33 mouse cellular contexts compared by ENCODE assay signal in the genomic region with DNA sequence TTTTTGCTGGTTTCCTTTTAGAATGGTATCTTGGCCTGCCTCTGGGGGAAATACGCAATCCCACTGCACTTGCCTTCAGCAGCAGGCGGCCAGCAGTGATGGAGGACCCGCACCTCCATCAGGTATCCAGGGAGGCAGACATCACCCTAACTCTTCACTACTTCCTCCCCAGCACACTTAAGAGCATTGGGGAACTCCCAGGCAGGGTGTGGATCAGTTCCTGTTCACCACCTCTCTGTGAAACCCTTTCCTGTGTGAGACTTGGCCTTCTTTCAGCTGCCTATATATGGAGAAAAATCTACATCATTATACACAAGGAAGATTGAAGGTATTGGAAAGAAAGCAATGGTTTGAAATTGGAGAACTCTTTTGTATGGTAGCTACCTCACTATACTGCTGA. TPM values are rescaled to one million over a fixed set of nuclear protein-coding genes. Genes with fewer than 3 reads are reported as not detected.
A peak's percentile ranks its signal among the peaks of the same experiment; 100 is the strongest.
DNase-seq lines count a peak whose midpoint lies in the region; ATAC-seq and TF ChIP-seq lines count a peak whose summit lies in the region.
"Had no signal": no experiment of that assay in that cellular context is flagged by ENCODE, and none has a peak within 500 bp of the region (broad histone marks: within the 10 kb centered on the region; RNA-seq: fewer than 3 reads in every experiment).

No protein-coding gene starts in this region.

- H3K36me3 ChIP-seq in stomach, postnatal 0 days (ENCODE audit: control insufficient read depth, insufficient read depth, low read length), result no peaks in the 10 kb centered on the region
- H3K36me3 ChIP-seq in heart, adult 2 months (ENCODE audit: control insufficient read depth, insufficient read depth, low read length), result no peaks in the 10 kb centered on the region
- H3K36me3 ChIP-seq: heart, embryonic 10.5 days; hindbrain, embryonic 10.5 days; limb, embryonic 15.5 days; liver, embryonic 15.5 days; neural tube, embryonic 13.5 days had no signal

- no peaks in the 10 kb centered on the region for H3K9me3 ChIP-seq in stomach, postnatal 0 days (ENCODE audit: control insufficient read depth, low read length)
- H3K9me3 ChIP-seq: forebrain, embryonic 13.5 days; heart, embryonic 10.5 days; hindbrain, embryonic 10.5 days; limb, embryonic 15.5 days; liver, embryonic 15.5 days; neural tube, embryonic 13.5 days had no signal

- TF ChIP-seq POLR2A in heart, adult 2 months (IDR thresholded peaks at IDR 0.05; ENCODE audit: insufficient read depth, low read depth, low read length), result no peak

- DNase-seq in spleen, postnatal 36 days (ENCODE audit: low spot score in 2 of 2), result peak; percentile 54 to 59
- no peak for DNase-seq in spleen, postnatal 14 days (ENCODE audit: low spot score in 2 of 2)
- DNase-seq in T-cell, adult 2 months (ENCODE audit: low spot score), result peak; percentile 19
- DNase-seq in stomach, postnatal 0 days (ENCODE audit: low spot score), result no peak
- no peak for DNase-seq in adrenal gland, adult 8-10 months
- DNase-seq in heart, adult 2 months, result no peak
- DNase-seq: adrenal gland, postnatal 14 days; cerebellum, adult 8-10 months; cerebellum, postnatal 36 days; kidney, adult 2 months; left cerebral cortex, postnatal 4 days; lung, postnatal 10 days; midbrain, embryonic 14.5 days had no signal

- 89% methylated on average over 3 of the region's 3 CpGs for WGBS in stomach, postnatal 0 days
- 71% methylated on average over 3 of the region's 3 CpGs for WGBS in heart, adult 2 months

- no peak overlapping the region for H3K4me3 ChIP-seq in stomach, postnatal 0 days (ENCODE audit: low read depth, low read length)
- no peak overlapping the region for H3K4me3 ChIP-seq in heart, adult 2 months
- H3K4me3 ChIP-seq: forebrain, embryonic 13.5 days; heart, embryonic 10.5 days; hindbrain, embryonic 10.5 days; limb, embryonic 15.5 days; liver, embryonic 15.5 days; megakaryocyte, embryonic 14.5 days; neural tube, embryonic 13.5 days had no signal

- H3K9ac ChIP-seq in stomach, postnatal 0 days (ENCODE audit: low read length), result no peak overlapping the region
- H3K9ac ChIP-seq in heart, adult 2 months (ENCODE audit: low read depth, low read length), result no peak overlapping the region
- H3K9ac ChIP-seq: forebrain, embryonic 13.5 days; limb, embryonic 15.5 days; liver, embryonic 15.5 days; neural tube, embryonic 13.5 days had no signal

- no peaks in the 10 kb centered on the region for H3K4me1 ChIP-seq in stomach, postnatal 0 days (replicated peaks; ENCODE audit: control insufficient read depth, insufficient read depth)
- H3K4me1 ChIP-seq in heart, adult 2 months (ENCODE audit: control insufficient read depth, insufficient read depth, low read length), result no peaks in the 10 kb centered on the region; the same call in none of the 2 replicates
- H3K4me1 ChIP-seq: forebrain, embryonic 13.5 days; heart, embryonic 10.5 days; hindbrain, embryonic 10.5 days; limb, embryonic 15.5 days; megakaryocyte, embryonic 14.5 days; neural tube, embryonic 13.5 days had no signal

- TF ChIP-seq EP300 in stomach, postnatal 0 days (optimal IDR thresholded peaks at IDR 0.05), result no peak
- TF ChIP-seq EP300 in heart, adult 2 months (IDR thresholded peaks at IDR 0.05; ENCODE audit: insufficient read depth, low read depth, low read length), result no peak

- intact Hi-C loops in heart, adult 2 months (cut with DNase I), result no loop called here

- no peak overlapping the region for H3K27ac ChIP-seq in stomach, postnatal 0 days (replicated peaks)
- H3K27ac ChIP-seq in heart, adult 2 months, result no peak overlapping the region
- H3K27ac ChIP-seq: forebrain, embryonic 13.5 days; heart, embryonic 10.5 days; hindbrain, embryonic 10.5 days; hindbrain, postnatal 0 days; kidney, postnatal 0 days; limb, embryonic 15.5 days; liver, embryonic 15.5 days; neural tube, embryonic 13.5 days had no signal

- TF ChIP-seq CTCF in stomach, postnatal 0 days (IDR thresholded peaks at IDR 0.05; ENCODE audit: low read depth), result no peak
- TF ChIP-seq CTCF in heart, adult 2 months (IDR thresholded peaks at IDR 0.05), result no peak

- no peaks in the 10 kb centered on the region for H3K27me3 ChIP-seq in stomach, postnatal 0 days (ENCODE audit: control insufficient read depth, insufficient read depth, low read length)
- no peaks in the 10 kb centered on the region for H3K27me3 ChIP-seq in heart, adult 2 months (ENCODE audit: control insufficient read depth, insufficient read depth, low read length)
- H3K27me3 ChIP-seq: forebrain, embryonic 13.5 days; limb, embryonic 15.5 days; liver, embryonic 15.5 days; megakaryocyte, embryonic 14.5 days; neural tube, embryonic 13.5 days had no signal

- no peaks in the 10 kb centered on the region for H3K79me2 ChIP-seq in heart, adult 2 months (replicated peaks; ENCODE audit: control insufficient read depth, insufficient read depth, low read length)

- H3K4me2 ChIP-seq in stomach, postnatal 0 days (replicated peaks; ENCODE audit: low read depth), result no peak overlapping the region
- H3K4me2 ChIP-seq: forebrain, embryonic 13.5 days; limb, embryonic 15.5 days; liver, embryonic 15.5 days; neural tube, embryonic 13.5 days had no signal

- ATAC-seq in megakaryocyte progenitor cell, adult 5-6 weeks (replicated peaks; ENCODE audit: poor library complexity), result 0 out of 2 replicates have a peak, but pooled peaks have one; percentile 11
- no peak for ATAC-seq in stomach, postnatal 0 days (ENCODE audit: low FRiP score, low TSS enrichment)
- ATAC-seq: forebrain, embryonic 13.5 days; hindbrain, postnatal 0 days; Patski had no signal

RNA-seq across cellular contexts. Expression of gene Lancl3, which starts 19.9 kb away (rescaled TPM):
- total RNA-seq in megakaryocyte progenitor cell, adult 5-6 weeks (2015), result not detected in 2 replicates
- total RNA-seq in megakaryocyte progenitor cell, adult 5-6 weeks (2017), result 0.04 and 0.10 TPM in 2 replicates
- polyA plus RNA-seq in stomach, postnatal 0 days (2015; fragmentation: Nextera tagmentation; extraction: Ambion mirVana), result 0.61 and 0.87 TPM in 2 replicates
- 1 to 10 TPM; 2.3 to 4.9 (median 3.8) TPM for total RNA-seq in adrenal gland, adult 8-10 months (2022)
- total RNA-seq in heart, adult 2 months (2021), result 1 to 10 TPM; 4.2 to 5.4 TPM
- polyA plus RNA-seq in heart, adult 2 months (2012; rRNA removed), result 0.53 and 1.1 TPM in 2 replicates

RNA-seq across cellular contexts. Expression of gene Gm14862, which starts 37.1 kb away (rescaled TPM):
- not detected in 2 replicates for total RNA-seq in megakaryocyte progenitor cell, adult 5-6 weeks (2015)
- total RNA-seq in megakaryocyte progenitor cell, adult 5-6 weeks (2017), result not detected in 2 replicates
- polyA plus RNA-seq in stomach, postnatal 0 days (2015; fragmentation: Nextera tagmentation; extraction: Ambion mirVana), result 0.17 TPM in 1 of 2 replicates, not detected in the other
- total RNA-seq in adrenal gland, adult 8-10 months (2022), result not detected
- not detected for total RNA-seq in heart, adult 2 months (2021)
- not detected in 2 replicates for polyA plus RNA-seq in heart, adult 2 months (2012; rRNA removed)
- total RNA-seq: adrenal gland, postnatal 14 days; gastrocnemius, adult 18-20 months; hindbrain, postnatal 0 days; layer of hippocampus, postnatal 14 days; left cerebral cortex, adult 8-10 months; left cerebral cortex, postnatal 4 days had no signal
- polyA plus RNA-seq: brain, embryonic 14.5 days; embryonic facial prominence, embryonic 14.5 days; forebrain, embryonic 13.5 days; gonadal fat pad, adult 2 months; heart, embryonic 10.5 days; heart, embryonic 16.5 days; hindbrain, embryonic 10.5 days; hindbrain, postnatal 0 days; kidney, adult 2 months; kidney, postnatal 0 days; large intestine, adult 2 months; limb, embryonic 15.5 days; midbrain, embryonic 14.5 days; neural tube, embryonic 13.5 days; Patski; testis, adult 2 months had no signal

RNA-seq across cellular contexts. Expression of gene Xk, which starts 53.0 kb away (rescaled TPM):
- 27.6 and 33.8 TPM in 2 replicates for total RNA-seq in megakaryocyte progenitor cell, adult 5-6 weeks (2015)
- 8.8 and 10.5 TPM in 2 replicates for total RNA-seq in megakaryocyte progenitor cell, adult 5-6 weeks (2017)
- 2.0 and 2.5 TPM in 2 replicates for polyA plus RNA-seq in stomach, postnatal 0 days (2015; fragmentation: Nextera tagmentation; extraction: Ambion mirVana)
- total RNA-seq in adrenal gland, adult 8-10 months (2022), result 1 to 10 TPM; 2.5 to 2.7 (median 2.5) TPM
- total RNA-seq in heart, adult 2 months (2021), result 1 to 10 TPM; 7.3 to 8.2 TPM
- polyA plus RNA-seq in heart, adult 2 months (2012; rRNA removed), result 3.3 and 6.5 TPM in 2 replicates

Comparison
In these comparisons a context has a peak if more than half of its experiments do, and no peak if none do; other contexts are left out.
1. DNase-seq: peak in spleen, postnatal 36 days (2 of 2) and T-cell, adult 2 months (single experiment); none in spleen, postnatal 14 days (0 of 2), stomach, postnatal 0 days (single experiment), adrenal gland, adult 8-10 months (single experiment) and heart, adult 2 months (0 of 2).